Mouse (Mus musculus) induced T-regulatory cell, adult 2 months (primary cell): Measurements from ENCODE around the gene Tnc.

ENCODE experiments used
- DNase-seq: peaks from one replicate; pipeline ENCODE4 v3.0.0-alpha.2; 2012; ENCODE audit warnings: low read depth

The Tnc gene

DNA sequence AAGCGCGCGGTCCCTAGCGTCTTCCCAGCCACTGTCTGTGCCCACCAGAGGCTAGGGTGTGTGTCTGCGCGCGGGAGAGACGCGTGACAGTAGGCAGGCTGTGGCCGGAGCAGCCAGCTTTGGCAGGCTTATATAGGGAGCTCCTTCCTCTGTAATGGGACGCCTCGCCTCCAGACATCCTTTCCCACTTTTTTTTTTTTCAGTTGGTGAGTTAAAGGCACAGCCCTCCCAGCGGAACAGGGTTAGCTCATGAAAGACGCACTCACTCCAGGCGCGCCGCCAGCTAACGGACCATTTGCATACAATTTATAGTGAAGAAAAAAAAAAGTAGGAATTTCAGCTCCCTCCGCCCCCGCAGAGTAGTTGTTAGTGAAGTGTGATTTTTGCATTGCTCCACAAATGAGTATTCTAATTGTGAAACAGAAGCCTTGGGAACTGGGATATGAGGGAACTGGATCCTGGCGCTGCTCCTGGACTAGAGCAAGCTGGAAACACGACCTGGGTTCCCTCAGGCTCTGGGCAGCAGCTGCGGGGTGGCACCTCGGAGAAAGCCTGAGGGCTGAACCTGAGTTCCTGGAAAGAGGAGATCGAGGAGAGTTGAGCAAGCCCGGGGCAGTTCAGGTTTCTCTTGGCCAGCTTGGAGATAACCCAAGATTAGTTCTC lies at the start of gene Tnc:
TSS of gene Tnc (minus strand) at position 185 of the 663 bp plus-strand sequence.
- DNase-seq = no peak

DNA sequence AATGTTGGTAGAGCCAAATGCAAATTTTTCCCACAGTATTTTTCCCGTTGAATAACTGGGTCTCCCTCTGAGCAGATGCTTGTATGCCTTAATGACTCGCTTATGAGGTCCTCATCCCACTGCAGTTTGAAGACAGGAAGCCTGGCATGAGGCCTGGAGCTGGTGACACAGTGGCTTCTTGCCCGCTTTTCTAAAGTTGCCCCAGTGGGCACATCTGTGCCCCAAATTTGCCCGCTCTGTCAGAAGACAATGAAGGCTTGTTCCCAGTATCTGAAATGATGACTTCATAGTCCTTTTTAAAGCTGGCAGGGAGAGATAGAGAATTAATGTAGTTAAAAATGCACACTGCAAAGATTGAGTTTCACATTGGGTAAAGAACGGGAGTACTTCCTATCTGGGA lies 47.4 kb upstream of the Tnc start:
- DNase-seq = no peak

DNA sequence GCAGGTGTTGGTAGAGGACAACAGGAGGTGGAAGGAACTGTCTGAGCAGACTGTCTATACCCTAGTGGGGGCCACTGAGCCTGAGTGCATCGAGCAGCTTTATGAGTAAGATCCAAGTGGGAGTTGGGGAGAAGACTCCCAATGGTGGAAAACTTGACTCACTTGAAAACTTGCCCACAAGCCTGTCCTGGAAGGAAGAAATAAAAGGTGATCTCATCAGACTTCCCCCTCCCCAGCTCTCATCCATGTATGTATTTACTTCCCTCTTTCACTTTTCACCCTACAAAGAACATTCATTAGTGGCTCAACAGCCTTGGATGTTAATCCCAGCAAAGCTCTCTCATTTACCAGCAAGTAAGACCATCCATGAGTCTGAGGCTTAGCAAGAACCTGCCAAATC lies 46.0 kb upstream of the Tnc start:
- DNase-seq = no peak

GRCm38 (mm10) chr4:64089378-64089777 lies 42.6 kb upstream of the Tnc start:
- DNase-seq = no peak

DNA sequence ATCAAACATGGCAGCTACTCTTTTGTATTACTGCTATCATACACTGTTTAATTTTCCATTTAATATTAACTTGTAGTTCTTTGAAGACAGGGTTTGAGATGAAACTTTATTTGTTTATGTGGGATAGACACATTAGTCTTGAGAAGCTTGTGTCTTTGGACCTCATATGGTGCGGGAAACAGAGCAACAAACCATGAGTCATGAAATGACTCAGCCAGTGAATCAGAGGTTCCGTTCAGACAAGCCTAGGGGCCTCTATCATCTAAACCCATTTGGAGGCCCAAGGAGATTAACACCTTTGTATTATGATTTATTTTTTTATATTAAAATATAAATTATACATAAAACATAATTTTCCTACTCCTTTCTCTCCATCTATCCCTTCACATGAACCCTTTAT lies 40.9 kb upstream of the Tnc start:
- no peak for DNase-seq

DNA sequence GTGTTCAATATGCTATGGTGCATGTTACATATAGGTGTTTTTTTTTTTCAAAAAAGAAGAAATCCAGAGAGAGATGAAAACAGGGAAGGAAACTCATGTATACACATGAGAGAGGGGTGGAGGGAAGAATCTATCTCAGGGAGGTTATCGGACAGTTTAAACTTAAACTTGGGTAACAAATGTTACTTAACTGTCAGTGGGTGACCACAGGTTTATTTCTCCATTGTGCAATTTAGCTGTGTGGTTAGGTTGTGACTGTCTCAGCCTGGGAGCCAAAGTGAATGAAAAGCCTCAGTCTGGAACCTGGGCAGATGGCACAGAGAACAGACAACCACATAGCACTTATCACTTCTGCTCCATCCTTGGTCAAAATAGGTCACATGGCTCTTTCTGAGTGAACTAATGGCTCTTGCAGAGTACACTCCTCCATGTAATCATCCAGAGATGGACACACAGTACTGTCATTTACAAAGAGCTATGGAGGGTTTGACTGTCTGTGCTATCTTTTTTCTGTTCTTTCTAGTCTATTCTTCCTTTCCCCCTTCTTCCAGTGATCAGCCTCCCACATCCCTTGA lies 39.3 kb upstream of the Tnc start:
- no peak for DNase-seq

GRCm38 (mm10) chr4:64083858-64084257 lies 37.0 kb upstream of the Tnc start:
- no peak for DNase-seq

DNA sequence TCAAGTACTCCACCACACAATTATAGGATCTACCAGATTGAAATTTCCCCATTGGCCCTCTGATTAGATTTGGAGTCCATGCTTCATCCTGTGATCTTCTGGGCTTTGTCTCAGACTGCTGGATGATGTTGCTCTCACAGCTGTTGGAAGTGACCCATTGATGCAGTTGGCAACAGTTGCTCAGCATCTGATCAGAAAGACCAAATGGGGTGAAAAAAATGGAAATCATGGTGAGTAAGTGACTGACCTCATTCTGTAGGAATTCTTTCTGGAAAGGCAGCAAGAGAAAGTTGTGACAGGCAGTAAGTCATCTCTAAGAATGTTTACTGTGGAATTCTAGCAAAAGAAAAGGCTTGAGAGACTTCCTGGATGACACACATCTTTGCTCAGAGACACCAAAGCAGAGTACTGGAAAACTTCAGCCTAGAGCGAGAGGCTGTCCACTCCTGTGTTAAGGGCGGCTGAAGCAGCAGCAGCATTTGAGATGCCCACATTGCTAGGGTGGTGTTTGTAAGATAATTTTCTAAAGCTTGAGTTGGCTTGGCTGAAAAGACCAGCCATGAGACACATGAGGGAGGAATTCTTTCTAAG lies 31.3 kb upstream of the Tnc start:
- DNase-seq = no peak

GRCm38 (mm10) chr4:64076349-64077025 lies 29.7 kb upstream of the Tnc start:
- no peak for DNase-seq

- DNase-seq = no peak
Measured at GRCm38 (mm10) chr4:64074725-64075124, 27.9 kb upstream of the Tnc start.

DNA sequence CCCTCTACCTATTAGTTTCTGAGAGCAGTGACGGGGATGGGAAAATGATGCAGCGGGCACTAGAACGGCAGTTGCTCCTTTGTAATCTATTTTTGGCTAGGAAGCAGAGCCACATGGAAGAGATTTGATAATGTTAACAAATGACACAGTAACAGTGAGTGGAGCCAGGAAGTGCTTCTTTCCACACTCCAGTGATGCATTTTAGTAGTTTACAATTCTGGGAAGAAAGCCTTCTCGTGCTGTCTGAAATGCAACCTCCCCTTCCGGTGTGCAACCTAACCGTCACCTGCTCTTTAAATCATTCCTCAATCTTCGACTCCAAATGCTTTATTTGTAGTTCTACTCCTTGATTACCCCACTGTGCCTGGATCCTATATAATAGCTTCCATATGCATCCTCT lies 20.6 kb upstream of the Tnc start:
- DNase-seq = no peak

GRCm38 (mm10) chr4:64065266-64065665 lies 18.5 kb upstream of the Tnc start:
- DNase-seq = no peak

- no peak for DNase-seq
Measured at GRCm38 (mm10) chr4:64058856-64059231, 12.0 kb upstream of the Tnc start.

DNA sequence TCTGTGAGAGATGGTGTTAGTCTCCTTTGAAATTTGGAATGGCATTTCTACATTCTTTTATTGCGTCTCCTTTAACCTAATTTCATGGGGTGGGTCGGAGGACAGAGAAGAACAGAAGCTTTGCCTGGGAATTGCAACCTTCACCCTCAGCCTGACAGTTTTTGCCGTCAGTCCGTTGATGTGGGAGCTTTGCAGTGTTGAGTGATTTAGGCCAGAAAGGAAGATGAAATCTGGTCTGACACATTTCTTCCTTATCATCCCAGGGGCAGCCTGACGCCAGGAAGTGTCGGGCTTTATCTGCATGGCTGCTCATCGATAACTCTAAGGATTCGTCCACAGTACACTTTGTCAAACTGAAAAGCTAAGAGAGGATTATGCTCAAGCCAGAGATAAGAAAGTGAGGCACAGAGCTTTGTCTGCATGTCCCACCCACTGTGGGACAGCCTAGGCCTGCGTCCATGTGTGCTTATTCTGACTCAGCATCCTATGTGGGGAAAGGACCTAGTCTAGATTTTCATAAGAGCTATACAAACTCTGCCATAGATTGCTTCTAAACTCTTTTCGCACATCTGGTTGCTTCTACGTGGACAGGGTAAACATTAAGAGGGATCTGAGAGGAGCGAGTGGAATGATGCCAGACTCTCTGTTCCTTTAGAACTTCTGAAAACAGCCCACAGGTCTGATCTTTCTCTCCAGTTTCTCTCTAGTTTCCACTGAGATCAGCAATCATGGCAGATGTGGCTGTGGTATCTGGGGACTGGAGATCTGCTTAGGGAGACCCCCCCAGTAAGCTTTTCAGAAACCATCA lies 11.4 kb upstream of the Tnc start:
- no peak for DNase-seq

DNA sequence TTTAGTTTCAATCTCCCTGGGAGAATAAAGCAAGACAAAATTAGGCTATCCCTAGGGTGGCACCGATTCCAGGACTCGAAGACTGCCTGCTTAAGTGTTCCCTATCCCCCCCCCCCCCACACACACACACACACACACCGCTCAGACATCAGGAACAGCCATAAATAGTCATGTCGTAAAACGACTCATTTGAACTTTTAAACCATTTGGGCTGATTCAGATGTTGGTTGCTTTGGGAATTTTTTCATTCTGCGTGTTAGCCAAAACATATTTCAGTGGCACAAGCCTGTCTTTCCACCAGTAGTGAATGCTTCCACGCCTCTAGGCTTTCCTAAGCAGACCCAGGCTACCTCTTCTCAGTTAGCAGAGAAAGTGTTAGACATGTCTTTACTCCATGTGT lies 1.4 kb upstream of the Tnc start:
- no peak for DNase-seq

DNA sequence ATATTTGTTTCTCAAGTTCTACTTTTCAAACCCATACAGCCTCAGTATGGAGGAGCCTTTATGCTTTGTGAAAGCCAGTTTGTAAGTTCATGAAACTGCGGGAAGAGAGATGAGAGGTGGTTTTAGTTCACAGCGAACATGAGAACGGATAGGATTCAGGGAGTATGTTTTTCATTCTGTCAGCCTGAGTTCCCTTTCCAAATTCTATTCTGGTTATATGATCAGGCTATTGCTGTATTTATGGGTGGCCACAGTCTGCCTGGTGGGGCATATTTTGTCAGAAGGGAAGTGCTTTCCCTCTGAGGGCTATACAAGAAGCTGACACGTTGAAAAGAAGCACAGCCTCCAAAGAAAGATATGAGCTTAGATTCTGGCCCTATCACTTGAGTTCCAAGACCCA lies 2.9 kb downstream of the Tnc start:
- no peak for DNase-seq

DNA sequence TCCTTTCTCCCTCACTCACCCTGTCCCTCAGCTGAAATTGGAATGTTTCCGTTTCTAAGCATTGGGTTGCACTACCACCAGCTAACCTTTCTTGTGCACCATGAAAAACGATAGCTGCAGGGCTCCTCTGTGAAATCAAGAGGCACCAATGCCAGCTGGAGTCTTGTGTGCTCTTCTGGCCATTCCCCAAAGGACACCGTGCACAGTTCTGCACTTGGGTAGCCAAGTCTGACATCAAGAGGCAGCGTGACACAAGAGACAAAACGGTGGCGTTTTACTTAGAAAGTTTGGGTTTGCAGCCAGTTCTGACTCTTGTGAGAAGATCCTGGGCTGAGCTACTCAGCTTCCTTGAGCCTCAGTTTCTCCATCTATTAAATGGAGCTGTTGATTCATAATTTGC lies 3.4 kb downstream of the Tnc start:
- DNase-seq = no peak

GRCm38 (mm10) chr4:64039091-64039490 lies 7.7 kb downstream of the Tnc start:
- no peak for DNase-seq

- DNase-seq = no peak
Measured at GRCm38 (mm10) chr4:64037513-64037912, 9.3 kb downstream of the Tnc start.

- no peak for DNase-seq
Measured at GRCm38 (mm10) chr4:64034724-64035123, 12.1 kb downstream of the Tnc start.

GRCm38 (mm10) chr4:64033191-64033590 lies 13.6 kb downstream of the Tnc start:
- no peak for DNase-seq

DNA sequence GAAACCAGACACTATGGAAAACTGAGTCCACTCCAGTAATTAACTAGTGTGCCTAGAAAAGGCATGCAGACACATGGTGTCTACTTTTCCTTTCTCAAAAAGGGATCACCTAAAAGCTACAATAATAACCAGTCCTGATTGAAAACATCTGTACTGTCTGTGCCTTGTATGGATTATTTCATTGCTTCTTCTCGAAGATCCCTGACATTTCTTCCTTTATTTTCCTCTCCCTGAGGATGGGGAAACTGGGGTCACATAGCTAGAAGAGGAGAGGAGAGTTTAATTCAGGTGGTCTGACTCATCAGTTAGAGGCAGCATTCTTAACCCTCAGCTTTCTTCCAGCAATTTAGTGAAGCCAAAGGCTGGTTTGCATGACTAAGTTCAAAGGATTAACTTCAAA lies 17.3 kb downstream of the Tnc start:
- no peak for DNase-seq

DNA sequence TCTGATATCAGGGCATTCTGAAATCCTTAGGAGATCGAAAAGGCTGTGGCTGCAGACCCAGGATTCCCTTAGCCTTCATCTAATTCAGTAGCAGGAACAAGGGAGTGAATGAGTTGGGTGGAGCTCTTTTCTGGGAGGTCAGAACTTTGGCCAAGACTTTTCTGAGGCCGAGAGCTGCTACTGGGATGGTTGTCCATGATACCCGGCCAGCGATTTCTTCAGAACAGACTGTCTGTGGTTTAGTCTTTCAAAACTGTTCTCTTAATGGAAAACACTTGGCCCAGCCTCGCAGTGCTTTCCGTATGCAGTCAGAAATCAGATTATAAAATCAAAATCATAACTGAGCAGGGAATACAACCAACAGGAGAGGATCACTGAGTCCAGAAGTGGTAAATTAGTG lies 21.2 kb downstream of the Tnc start:
- DNase-seq = no peak
